Mouse (Mus musculus) C2C12 (cell line): ENCODE results near the gene Mnd1.

Experiments
- CEBPB ChIP-seq: IDR thresholded peaks from one replicate; pipeline ENCODE4 v1.6.1; 2011; ENCODE audit warnings: low read depth, mild to moderate bottlenecking, control low read depth, moderate library complexity
- CTCF ChIP-seq: IDR thresholded peaks from one replicate; pipeline ENCODE4 v1.5.1; 2011; ENCODE audit not compliant: control insufficient read depth, insufficient read depth, insufficient read length
- FOSL1 ChIP-seq: IDR thresholded peaks from one replicate; pipeline ENCODE4 v1.8.0; 2011; ENCODE audit warnings: mild to moderate bottlenecking, low read length; ENCODE audit not compliant: poor library complexity, insufficient read depth, severe bottlenecking
- MAX ChIP-seq: IDR thresholded peaks from one replicate; pipeline ENCODE4 v1.6.1; 2011; ENCODE audit warnings: mild to moderate bottlenecking, control low read depth
- MYOG ChIP-seq: IDR thresholded peaks from one replicate; pipeline ENCODE4 v1.6.1; 2011; ENCODE audit not compliant: control insufficient read depth, insufficient read length; ENCODE audit errors: extremely low read depth
- USF1 ChIP-seq: IDR thresholded peaks from one replicate; pipeline ENCODE4 v1.6.1; 2011; ENCODE audit warnings: low read depth, mild to moderate bottlenecking, control low read depth, moderate library complexity

DNA sequence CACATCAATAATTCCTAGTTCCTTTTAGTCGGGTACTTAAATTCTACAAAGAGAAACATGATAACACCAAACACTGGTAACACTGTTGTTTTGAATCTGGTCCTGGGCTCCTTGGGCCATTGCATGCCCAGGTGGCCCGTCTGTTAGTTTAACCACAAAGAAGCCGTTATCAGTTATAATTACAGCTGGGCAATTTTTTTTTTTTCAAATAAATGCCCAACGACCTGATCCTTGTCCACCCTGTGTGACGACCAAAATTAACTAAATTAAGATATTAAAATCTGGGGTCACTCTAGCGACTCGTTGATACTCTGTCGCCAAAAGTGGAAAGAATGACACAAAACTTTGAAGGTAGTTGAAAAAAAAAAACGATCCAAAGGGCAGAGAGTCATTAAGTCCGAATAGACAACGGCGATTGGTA is 855 bp downstream of the Mnd1 start:
- TF ChIP-seq CTCF: no peak
- no peak for TF ChIP-seq USF1
- no peak for TF ChIP-seq MAX
- no peak for TF ChIP-seq MYOG
- no peak for TF ChIP-seq FOSL1
- no peak for TF ChIP-seq CEBPB
